Mouse (Mus musculus) olfactory bulb, adult 2 months (tissue): ENCODE results near the gene Pon3.

Source experiments
- CTCF ChIP-seq: fragments of 200-500 bp; IDR thresholded peaks from 2 replicates; pipeline ENCODE4 v1.5.1; 2012; ENCODE audit warnings: low read depth, mild to moderate bottlenecking, low read length, moderate library complexity; ENCODE audit not compliant: insufficient read depth
- POLR2A ChIP-seq: fragments of 200-500 bp; IDR thresholded peaks from 2 replicates; pipeline ENCODE4 v1.6.1; 2012; ENCODE audit warnings: mild to moderate bottlenecking, low read depth, low read length, moderate library complexity; ENCODE audit not compliant: insufficient read depth

DNA sequence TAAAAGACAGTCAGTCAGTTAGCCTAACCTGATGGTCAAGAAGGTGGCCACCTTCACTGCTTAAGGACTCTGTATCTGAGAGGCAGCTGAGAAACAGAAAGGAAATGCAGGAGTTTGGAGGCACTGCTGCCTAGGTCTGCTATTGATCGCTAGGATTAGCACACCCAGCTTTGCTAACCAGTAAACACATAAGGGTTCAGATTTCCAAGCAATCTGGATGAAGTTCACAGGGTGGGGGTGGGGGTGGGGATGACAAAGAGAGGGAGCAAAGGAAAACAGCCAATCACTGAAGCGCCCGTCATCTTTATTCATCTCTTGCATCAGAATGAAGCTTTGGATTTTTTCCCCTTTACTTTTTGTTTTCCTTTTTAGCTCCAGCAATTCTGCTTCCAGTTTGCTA is 34.0 kb downstream of the Pon3 start:
- TF ChIP-seq POLR2A (no peak), CTCF (no peak)
